Mouse (Mus musculus): ENCODE data around the gene Atp1a4. TPM values are rescaled to one million over a fixed set of nuclear protein-coding genes. Genes with fewer than 3 reads are reported as not detected.

Gene Atp1a4
- total RNA-seq, 2 experiments from 2014 or later = 0.58 TPM; not detected in 1

DNA sequence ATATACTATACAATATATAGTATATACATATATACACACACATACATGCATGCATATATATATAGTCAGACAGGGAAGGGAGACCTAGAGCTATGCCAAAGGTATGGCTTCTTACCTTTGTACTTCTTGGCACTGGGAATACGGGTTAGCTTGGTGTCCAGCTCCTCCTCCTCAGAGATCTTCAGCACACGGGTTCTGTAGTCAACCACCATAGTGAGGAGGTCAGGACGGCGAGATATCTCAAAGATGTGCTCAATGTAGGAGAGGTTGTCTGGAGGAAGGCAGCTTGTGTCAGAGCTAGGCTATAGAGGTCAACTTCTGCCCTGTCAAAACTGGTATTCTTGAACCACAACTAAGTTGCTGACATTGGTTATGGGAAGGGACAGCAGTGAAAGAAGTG, 59.2 kb downstream of the Atp1a4 start:
- intact Hi-C loops (cut with DNase I) = no loop called here
- DNase-seq = no peak

DNA sequence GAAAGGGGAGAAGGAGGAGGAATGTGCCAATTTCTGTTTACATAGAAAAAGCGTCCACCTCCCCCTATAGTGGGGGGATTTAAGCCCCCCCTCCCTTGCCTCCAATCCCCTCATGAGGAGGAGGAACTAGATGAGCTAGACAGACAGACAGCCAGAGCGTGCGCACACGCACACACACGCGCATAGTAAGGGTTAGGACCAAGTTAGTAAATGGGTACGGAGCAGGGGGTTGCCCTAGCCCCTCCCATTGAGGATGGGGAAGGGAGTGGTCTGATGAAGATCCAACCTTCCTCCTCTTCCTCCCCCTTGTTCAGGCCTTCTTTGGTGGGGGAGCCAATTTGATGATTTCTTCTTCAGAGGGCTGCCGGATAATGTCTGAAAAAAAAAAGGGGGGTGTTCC, 59.9 kb downstream of the Atp1a4 start:
- no peak for DNase-seq

DNA sequence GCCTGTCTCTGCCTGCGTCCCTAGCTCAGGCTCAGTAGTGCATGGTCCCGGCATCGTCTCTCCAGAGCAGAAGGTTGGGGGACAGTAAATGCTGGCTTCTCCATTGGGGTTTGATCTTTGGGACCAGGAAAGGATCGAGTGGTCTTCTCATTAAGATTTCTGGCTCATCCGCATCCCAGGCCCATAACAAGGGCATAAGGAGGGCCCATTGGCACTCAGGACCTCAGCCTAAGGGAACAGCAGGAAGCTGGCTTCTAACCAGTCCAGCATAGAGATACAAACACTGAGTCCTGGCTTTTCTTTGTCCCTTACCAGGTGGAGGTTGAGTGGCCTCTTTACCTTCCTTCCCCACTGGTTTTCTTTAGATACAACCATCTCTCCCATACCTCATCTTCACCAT, 60.4 kb downstream of the Atp1a4 start:
- intact Hi-C loops (cut with DNase I) = no loop called here
- no peak for DNase-seq

More for the DNA sequence above, 59.9 kb downstream of the Atp1a4 start:
- intact Hi-C loops (cut with DNase I) = no loop called here

DNA sequence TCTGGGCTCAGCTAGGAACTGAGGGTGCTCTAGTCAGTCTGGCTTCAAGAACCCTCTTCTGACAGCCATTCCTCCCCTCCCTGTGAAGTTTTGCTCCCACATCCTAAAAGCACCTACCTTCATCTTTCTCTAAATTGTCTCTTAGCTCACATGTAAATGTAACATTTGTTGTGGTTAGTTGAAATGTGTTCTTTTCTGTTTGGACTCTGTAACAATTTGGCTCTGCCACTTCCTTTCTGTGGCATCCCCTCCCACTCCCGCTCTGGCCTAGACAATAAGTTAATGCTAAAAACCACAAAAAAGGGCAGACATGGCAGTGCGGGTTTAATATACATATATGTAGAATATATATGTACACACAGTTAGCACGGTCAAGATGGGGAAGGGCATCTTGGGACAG, 61.1 kb downstream of the Atp1a4 start:
- intact Hi-C loops (cut with DNase I) = no loop called here
- no peak for DNase-seq

DNA sequence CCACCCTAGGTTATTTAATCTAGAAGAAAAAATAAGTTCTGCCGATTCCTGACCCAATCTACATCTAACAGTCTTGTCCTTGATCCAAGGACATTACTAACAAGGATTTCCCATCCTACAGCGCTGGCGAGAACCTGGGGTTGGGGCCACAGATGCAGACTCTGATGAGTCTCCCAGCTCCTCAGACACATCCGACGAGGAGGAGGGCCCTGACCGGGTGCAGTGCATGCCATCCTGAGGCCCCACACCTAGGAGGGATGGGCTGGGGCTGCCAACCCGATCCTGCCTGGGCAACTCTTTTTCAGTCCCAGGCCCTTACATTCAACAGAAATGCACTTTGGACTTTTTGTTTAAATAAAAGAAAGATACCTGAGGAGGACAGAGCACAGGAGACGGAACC, 63.8 kb downstream of the Atp1a4 start:
- intact Hi-C loops (cut with DNase I) = no loop called here
- no peak for DNase-seq

DNA sequence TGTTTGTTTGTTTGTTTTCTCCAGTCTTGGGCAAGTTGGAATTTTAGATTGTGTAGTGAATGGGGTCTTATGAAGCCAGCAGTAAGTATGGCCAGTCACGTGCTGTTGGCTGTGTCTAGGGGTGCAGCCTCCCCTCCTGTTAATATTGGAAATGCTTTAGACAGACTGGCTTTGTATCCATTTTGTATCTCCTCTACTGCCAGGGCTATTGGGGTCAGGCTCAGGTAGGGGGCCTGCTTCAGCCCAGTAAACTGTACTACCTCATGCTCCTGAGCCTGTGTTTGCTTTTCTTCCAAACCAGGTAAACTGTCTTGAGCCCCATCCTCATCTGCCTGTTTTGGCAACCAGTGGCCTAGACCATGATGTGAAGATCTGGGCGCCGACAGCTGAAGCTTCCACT, 66.0 kb downstream of the Atp1a4 start:
- intact Hi-C loops (cut with DNase I) = no loop called here
- no peak for DNase-seq

DNA sequence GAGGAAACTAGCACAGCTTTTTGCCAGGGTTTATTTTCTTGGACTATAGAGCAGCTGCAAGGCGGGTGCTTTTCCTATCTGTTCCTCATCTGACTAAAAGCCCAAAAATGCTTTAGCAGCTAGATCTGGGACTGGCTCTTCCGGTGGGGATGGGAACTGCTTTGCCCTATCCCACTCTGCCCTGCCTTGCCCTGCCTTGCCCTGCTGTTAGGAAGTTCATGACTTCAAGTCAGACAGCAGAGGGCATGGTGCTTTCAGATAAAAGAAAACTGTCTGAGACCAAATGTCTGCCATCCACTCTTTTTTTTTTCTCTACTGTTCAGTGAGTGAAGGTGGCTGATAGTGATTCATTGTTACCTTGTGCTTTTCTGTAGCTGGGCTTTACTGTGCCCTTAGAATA, 66.6 kb downstream of the Atp1a4 start:
- intact Hi-C loops (cut with DNase I) = no loop called here
- DNase-seq = no peak

DNA sequence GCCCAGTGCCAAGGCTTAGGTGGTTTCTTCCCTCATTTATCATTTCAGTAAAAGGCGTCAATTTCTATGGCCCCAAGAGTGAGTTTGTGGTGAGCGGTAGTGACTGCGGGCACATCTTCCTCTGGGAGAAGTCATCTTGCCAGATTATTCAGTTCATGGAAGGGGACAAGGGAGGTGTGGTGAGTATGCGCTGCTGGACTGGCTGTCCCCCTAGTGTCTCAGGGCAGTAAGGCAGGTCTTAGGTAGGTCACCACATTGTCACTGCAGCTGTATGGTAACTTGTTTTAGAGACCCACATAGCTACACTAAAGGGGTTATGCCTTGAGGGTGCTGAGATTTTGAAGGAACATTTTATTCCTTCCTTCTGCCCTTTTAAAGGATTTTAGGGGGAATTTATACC, 69.3 kb downstream of the Atp1a4 start:
- intact Hi-C loops (cut with DNase I) = no loop called here
- no peak for DNase-seq

DNA sequence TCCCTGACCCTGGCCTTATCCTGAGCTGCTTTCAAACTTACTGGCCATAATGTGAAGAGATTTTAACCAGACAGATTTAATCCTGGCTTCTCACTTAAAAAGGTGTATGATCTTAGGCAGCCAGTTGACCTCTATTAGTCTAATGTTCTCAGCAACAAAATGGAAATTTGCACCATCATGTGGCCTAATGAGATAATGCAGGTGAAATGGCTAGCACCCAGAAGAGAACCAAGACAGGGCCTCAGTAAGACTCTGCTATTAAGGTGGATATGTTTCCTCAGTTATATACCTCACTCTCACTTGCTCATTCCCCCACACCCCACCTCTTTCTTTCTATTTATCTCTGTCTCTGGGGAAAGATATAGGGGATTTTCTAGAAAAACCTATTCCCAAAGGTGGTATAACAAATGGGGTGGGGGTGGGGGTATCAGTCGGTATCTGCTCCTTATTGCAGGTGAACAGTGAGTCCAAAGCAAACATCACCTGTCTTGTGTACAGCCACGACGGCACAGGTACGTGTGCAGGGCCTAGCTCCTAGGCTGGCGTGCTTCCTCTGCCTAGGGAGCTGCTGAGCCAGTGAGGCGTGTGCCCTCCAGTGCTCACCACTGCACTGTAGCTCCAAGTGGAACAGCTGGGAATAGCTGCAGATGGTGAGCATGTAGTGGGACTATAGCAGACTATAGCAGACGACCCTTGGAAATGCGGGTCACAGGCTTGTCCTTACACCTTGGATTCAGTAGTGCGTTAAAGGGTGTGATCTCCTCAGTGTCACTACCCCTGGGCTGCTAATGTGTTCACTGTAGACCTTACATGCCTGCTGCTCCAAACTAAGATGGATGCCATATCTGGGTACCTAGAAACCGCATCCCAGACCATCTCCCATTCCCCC, 71.6 kb downstream of the Atp1a4 start:
- intact Hi-C loops (cut with DNase I) = no loop called here
- no peak for DNase-seq

DNA sequence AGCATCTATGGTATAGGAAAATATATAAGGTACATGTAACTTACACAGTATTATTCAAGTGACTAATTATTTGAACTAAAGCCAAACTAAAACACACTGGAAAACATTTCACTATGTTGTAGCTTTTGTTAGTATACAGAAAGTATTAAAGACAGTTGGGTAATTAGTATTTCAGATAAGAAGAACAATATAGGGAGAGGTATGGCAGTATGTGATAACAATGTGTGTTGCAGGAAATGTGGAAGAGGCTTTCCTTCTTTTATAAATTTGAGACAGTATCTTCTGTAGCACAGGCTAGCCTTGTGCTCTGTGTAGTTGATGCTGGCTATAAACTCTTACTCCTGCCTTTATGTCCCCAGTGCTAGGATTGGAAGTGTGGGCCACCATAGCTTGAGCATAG, 74.3 kb downstream of the Atp1a4 start:
- intact Hi-C loops (cut with DNase I) = no loop called here
- no peak for DNase-seq

DNA sequence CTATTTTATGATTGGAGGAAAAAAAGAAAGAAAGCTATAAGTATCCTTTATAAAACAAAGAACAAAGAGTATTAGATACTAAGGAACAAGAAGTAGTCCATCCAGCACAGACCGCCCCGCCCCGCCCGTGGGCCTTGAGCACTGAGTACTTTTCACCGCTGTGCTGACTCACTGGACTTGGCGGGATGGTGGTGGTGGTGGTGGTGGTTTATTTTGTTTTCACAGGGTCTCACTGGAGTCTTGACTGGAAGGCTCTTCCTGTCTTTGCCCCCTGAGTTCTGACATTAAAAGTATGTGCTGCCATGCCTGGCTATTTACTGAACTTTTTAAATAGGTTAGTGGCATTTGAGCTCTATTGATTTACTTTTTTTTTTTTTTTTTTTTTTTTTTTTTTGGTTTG, 75.2 kb downstream of the Atp1a4 start:
- DNase-seq = no peak
- intact Hi-C loops (cut with DNase I) = no loop called here

DNA sequence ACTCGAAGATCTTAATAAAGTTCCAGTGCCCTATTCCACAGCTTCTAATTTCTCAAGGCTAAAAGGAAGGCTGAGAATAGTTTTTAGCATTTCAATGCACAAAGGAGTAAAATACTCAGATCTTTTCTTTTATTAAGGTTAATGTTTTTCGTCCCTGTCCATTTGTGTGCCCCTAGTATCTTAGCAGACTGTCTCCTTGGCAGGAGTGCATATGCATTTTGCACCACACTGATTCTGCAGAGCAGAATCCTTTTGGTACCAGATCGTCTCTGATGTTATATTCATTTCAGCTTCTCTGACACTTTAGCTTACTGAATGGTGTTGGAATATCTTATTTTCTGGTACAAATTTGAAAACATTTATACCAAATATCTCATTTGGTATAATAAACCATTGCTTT, 76.4 kb downstream of the Atp1a4 start:
- DNase-seq = no peak
- intact Hi-C loops (cut with DNase I) = no loop called here

DNA sequence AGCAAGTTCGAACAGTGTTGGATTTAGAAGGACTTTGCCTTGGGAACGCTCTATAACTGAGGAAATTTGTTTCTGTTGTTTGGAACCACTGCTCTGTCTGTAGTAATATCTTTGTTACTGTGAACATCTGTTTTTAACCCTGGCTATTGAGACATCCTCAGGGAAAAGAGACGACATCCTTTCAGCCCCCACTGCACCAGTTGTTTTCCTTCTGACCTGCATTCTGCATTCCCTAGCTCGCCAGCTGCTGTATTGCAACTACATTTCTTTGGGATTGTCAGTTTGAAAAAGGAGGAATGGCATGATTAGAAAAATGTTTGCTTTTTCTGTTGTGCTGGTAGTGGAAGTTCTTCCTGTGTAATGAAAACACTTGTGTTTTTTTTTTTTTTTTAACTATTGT, 77.3 kb downstream of the Atp1a4 start:
- DNase-seq = no peak
- intact Hi-C loops (cut with DNase I) = no loop called here

DNA sequence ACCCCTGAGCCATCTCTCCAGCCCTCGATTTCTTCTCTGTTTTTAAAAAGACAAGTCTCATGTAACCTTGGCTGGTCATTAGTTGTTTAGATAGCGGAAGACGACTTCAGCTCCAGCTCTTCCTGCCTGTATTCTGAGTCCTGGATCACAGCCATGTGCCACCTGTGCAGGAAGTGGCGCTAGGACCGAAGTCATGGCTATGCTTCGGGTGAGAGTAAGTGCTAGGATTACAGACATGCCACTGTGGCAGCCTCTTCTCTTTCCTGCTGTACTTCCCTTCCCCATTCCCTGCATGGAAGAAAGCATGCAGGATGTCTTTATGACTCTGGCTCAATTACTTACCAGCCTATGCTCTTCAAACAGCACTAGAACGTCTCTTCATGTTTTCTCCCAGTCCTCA, 79.1 kb downstream of the Atp1a4 start:
- intact Hi-C loops (cut with DNase I) = no loop called here
- DNase-seq = no peak

DNA sequence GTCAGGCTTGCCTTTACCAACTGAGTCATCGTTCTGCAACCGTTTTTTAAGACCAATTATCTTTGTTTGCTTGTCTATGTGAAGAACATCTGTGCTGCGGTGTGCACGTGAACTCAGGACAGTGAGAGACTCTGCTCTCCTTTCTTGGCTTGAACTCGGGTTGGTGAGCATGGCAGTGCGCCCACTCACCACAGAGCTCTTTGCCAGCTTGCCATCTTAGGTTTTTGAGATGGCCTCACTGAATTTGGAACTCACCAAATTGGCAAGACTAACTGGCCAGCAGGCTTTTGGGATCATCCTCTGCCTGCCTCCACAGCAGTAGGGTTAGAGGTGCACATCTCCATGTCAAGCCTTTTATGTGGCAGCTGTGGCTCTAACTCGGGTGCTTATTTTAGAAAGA, 80.4 kb downstream of the Atp1a4 start:
- DNase-seq = no peak
- intact Hi-C loops (cut with DNase I) = no loop called here

Other genes with a start within 250 kb of the Atp1a4 start
- gene Vangl2, start 230.0 kb downstream of the Atp1a4 start, total RNA-seq (2021) = 10 to 100 TPM; 62.0 to 65.3 TPM
- under 1 TPM; 0.32 to 0.44 TPM for gene Nhlh1, start 200.8 kb downstream of the Atp1a4 start, total RNA-seq (2021)
- 100 to 1,000 TPM; 195 to 198 TPM for gene Copa, start 175.9 kb downstream of the Atp1a4 start, total RNA-seq (2021)
- gene Ncstn, start 175.6 kb downstream of the Atp1a4 start, total RNA-seq (2021) = 10 to 100 TPM; 80.0 to 85.3 TPM
- gene Pex19, start 131.7 kb downstream of the Atp1a4 start, total RNA-seq (2021) = 10 to 100 TPM; 73.9 to 84.3 TPM
- 10 to 100 TPM; 71.9 to 75.8 TPM for gene Dcaf8, start 110.3 kb downstream of the Atp1a4 start, total RNA-seq (2021)
- gene Pea15a, start 51.6 kb downstream of the Atp1a4 start, total RNA-seq (2021) = 100 to 1,000 TPM; 314 to 321 TPM
- gene Casq1, start 38.5 kb downstream of the Atp1a4 start, total RNA-seq (2021) = under 1 TPM; 0.62 to 0.82 TPM
- 100 to 1,000 TPM; 157 to 165 TPM for gene Igsf8, start 3.2 kb upstream of the Atp1a4 start, total RNA-seq (2021)
- 100 to 1,000 TPM; 211 to 226 TPM for gene Atp1a2, start 39.6 kb upstream of the Atp1a4 start, total RNA-seq (2021)
- gene Kcnj9, start 70.9 kb upstream of the Atp1a4 start, total RNA-seq (2021) = 10 to 100 TPM; 23.5 to 27.4 TPM
- gene Kcnj10, start 82.8 kb upstream of the Atp1a4 start, total RNA-seq (2021) = 10 to 100 TPM; 20.4 to 21.3 TPM
- gene Pigm, start 118.1 kb upstream of the Atp1a4 start, total RNA-seq (2021) = 10 to 100 TPM; 11.1 TPM
- gene Slamf9, start 216.9 kb upstream of the Atp1a4 start, total RNA-seq (2021) = under 1 TPM in 1 of 2 experiments, not detected in 1; 0.26 TPM
- gene Igsf9, start 223.4 kb upstream of the Atp1a4 start, total RNA-seq (2021) = 10 to 100 TPM; 57.2 to 67.9 TPM
- 10 to 100 TPM; 22.8 to 29.5 TPM for gene Tagln2, start 241.6 kb upstream of the Atp1a4 start, total RNA-seq (2021)